Mouse (Mus musculus) heart, adult 2 months (tissue): ENCODE data around the gene Sirt2. TPM values are rescaled to one million over a fixed set of nuclear protein-coding genes. Genes with fewer than 3 reads are reported as not detected.

ENCODE experiments used
- DNase-seq, 2 experiments: peaks; one replicate each; pipeline ENCODE4 v3.0.0; 2021
- H3K27ac ChIP-seq: fragments of 200-600 bp; 2 replicates; pipeline ENCODE4 v1.8.1; 2022
- H3K27me3 ChIP-seq: fragments of 200-500 bp; 2 replicates; pipeline ENCODE4 v1.6.1; 2012; ENCODE audit warnings: mild to moderate bottlenecking, low read length, inconsistent platforms, mixed read lengths; ENCODE audit not compliant: control insufficient read depth, insufficient read depth
- H3K36me3 ChIP-seq: fragments of 200-500 bp; 2 replicates; pipeline ENCODE4 v1.6.1; 2012; ENCODE audit warnings: low read length, inconsistent platforms; ENCODE audit not compliant: control insufficient read depth, insufficient read depth
- H3K4me1 ChIP-seq: fragments of 200-500 bp; 2 replicates; pipeline ENCODE4 v1.6.1; 2011; ENCODE audit warnings: low read length; ENCODE audit not compliant: control insufficient read depth, insufficient read depth
- H3K4me3 ChIP-seq: fragments of 200-600 bp; 2 replicates; pipeline ENCODE4 v1.8.1; 2022
- H3K79me2 ChIP-seq: fragments of 200-500 bp; replicated peaks from 2 replicates; pipeline ENCODE4 v1.6.1; 2012; ENCODE audit warnings: mild to moderate bottlenecking, inconsistent platforms, low read length, moderate library complexity, mixed read lengths; ENCODE audit not compliant: control insufficient read depth, insufficient read depth
- H3K9ac ChIP-seq: fragments of 200-500 bp; 2 replicates; pipeline ENCODE4 v1.6.1; 2012; ENCODE audit warnings: low read depth, mild to moderate bottlenecking, control low read depth, inconsistent platforms, low read length, mixed read lengths
- CTCF ChIP-seq: fragments of 200-600 bp; IDR thresholded peaks from 2 replicates; pipeline ENCODE4 v1.8.1; 2022; ENCODE audit warnings: antibody characterized with exemption, mild to moderate bottlenecking, moderate library complexity
- EP300 ChIP-seq: fragments of 200-500 bp; IDR thresholded peaks from 2 replicates; pipeline ENCODE4 v1.6.1; 2011; ENCODE audit warnings: low read depth, low read length, control low read depth; ENCODE audit not compliant: insufficient read depth
- POLR2A ChIP-seq: fragments of 200-500 bp; IDR thresholded peaks from 2 replicates; pipeline ENCODE4 v1.6.1; 2011; ENCODE audit warnings: mild to moderate bottlenecking, low read depth, low read length, control low read depth; ENCODE audit not compliant: insufficient read depth
- WGBS: fragments of 180-500 bp; shearing (Covaris S2); methylation state at CpG from one replicate; pipeline ENCODE4 v1.1.7; 2018; 5-methylcytosine and 5-hydroxymethylcytosine counted together
- intact Hi-C: fragments of 180-260 bp; cut with DNase I; formaldehyde crosslinking; loops from one replicate; pipeline ENCODE4 v1.15.1; 2025
- polyA plus RNA-seq: library from polyadenylated mRNA; depleted of rRNA; stranded (reverse); fragments of >200 nt; gene quantifications from 2 replicates; pipeline ENCODE4 v1.2.3, GENCODE M21; 2012; rRNA removed
- total RNA-seq, 2 experiments: library from RNA; stranded (reverse); gene quantifications; 2 replicates each; pipeline ENCODE4 v1.2.3; 2021

Gene Sirt2
- total and polyA plus RNA-seq, 3 experiments = 78.8 to 92.3 (median 82.9) TPM

GRCm38 (mm10) chr7:28830981-28831380 is 64.4 kb downstream of the Sirt2 start:
- no peaks in the 10 kb centered on the region for H3K79me2 ChIP-seq
- no peak overlapping the region for H3K4me3 ChIP-seq
- intact Hi-C loops = no loop called here
- H3K4me1 ChIP-seq = peaks cover 6% of the 10 kb centered on the region
- DNase-seq = peak in 1 of 2 experiments; percentile 61
- peak overlapping the region; percentile 83 for H3K27ac ChIP-seq
- 61% methylated on average over 5 of the region's 5 CpGs for WGBS
- H3K36me3 ChIP-seq = peaks cover 21% of the 10 kb centered on the region
- no peaks in the 10 kb centered on the region for H3K27me3 ChIP-seq
- no peak overlapping the region for H3K9ac ChIP-seq
- TF ChIP-seq POLR2A (no peak), EP300 (peak; percentile 73)

GRCm38 (mm10) chr7:28831411-28832125 is 65.0 kb downstream of the Sirt2 start:
- Histone ChIP-seq H3K79me2 (no peaks in the 10 kb centered on the region), H3K9ac (no peak overlapping the region), H3K27ac (peak overlapping the region; percentile 65), H3K4me1 (peaks cover 4% of the 10 kb centered on the region), H3K4me3 (no peak overlapping the region), H3K36me3 (peaks cover 16% of the 10 kb centered on the region), H3K27me3 (no peaks in the 10 kb centered on the region)
- WGBS = 67% methylated on average over 17 of the region's 17 CpGs
- TF ChIP-seq CTCF = no peak
- TF ChIP-seq POLR2A = no peak
- TF ChIP-seq EP300 = no peak
- DNase-seq = peak in 1 of 2 experiments; percentile 25
- intact Hi-C loops = no loop called here

GRCm38 (mm10) chr7:28832137-28832536 is 65.6 kb downstream of the Sirt2 start:
- intact Hi-C loops = no loop called here
- H3K9ac ChIP-seq = no peak overlapping the region
- H3K36me3 ChIP-seq = peaks cover 14% of the 10 kb centered on the region
- no peak for TF ChIP-seq POLR2A
- TF ChIP-seq CTCF = no peak
- no peak for TF ChIP-seq EP300
- H3K27ac ChIP-seq = peak overlapping the region; percentile 65; the same call in 1 of the 2 replicates
- no peaks in the 10 kb centered on the region for H3K27me3 ChIP-seq
- H3K79me2 ChIP-seq = no peaks in the 10 kb centered on the region
- no peak overlapping the region for H3K4me3 ChIP-seq
- 52% methylated on average over 6 of the region's 6 CpGs for WGBS
- H3K4me1 ChIP-seq = peaks cover 3% of the 10 kb centered on the region
- no peak for DNase-seq

GRCm38 (mm10) chr7:28833723-28834347 is 67.3 kb downstream of the Sirt2 start, which contains the start of gene Lgals4:
TSS of gene Lgals4 (plus strand) at chr7:28833854.
- no peaks in the 10 kb centered on the region for H3K79me2 ChIP-seq
- H3K9ac ChIP-seq = no peak within 1 kb of the TSS
- no peaks in the 10 kb centered on the region for H3K27me3 ChIP-seq
- peaks cover 3% of the 10 kb centered on the region for H3K4me1 ChIP-seq
- TF ChIP-seq POLR2A = no peak; the same call in 1 of the 2 replicates
- no peak for TF ChIP-seq EP300
- TF ChIP-seq CTCF = no peak
- WGBS = 82% methylated on average over 6 of the region's 6 CpGs
- no peak within 1 kb of the TSS for H3K4me3 ChIP-seq
- H3K27ac ChIP-seq = no peak within 1 kb of the TSS
- H3K36me3 ChIP-seq = peaks cover 6% of the 10 kb centered on the region; the same call in 1 of the 2 replicates
- no peak for DNase-seq
- intact Hi-C loops = no loop called here

- 79% methylated on average over 5 of the region's 5 CpGs for WGBS
- no peak for TF ChIP-seq CTCF
- intact Hi-C loops = no loop called here
Observed at GRCm38 (mm10) chr7:28836936-28837335, 70.4 kb downstream of the Sirt2 start.

More at GRCm38 (mm10) chr7:28836936-28837335, 70.4 kb downstream of the Sirt2 start:
- peak in 1 of 2 experiments; percentile 17 for DNase-seq
- Histone ChIP-seq H3K4me1 (no peaks in the 10 kb centered on the region), H3K27me3 (no peaks in the 10 kb centered on the region), H3K36me3 (0 out of 2 replicates have a peak, but pooled peaks cover 2% of the 10 kb centered on the region), H3K9ac (no peak overlapping the region), H3K27ac (no peak overlapping the region), H3K79me2 (no peaks in the 10 kb centered on the region), H3K4me3 (no peak overlapping the region)

Other genes with a start within 250 kb of the Sirt2 start
- not detected for gene Ifnl3, start 243.9 kb upstream of the Sirt2 start, total RNA-seq
- not detected in 2 replicates for gene Ifnl3, start 243.9 kb upstream of the Sirt2 start, polyA plus RNA-seq
- gene Sycn, start 225.8 kb upstream of the Sirt2 start, total RNA-seq = not detected
- gene Sycn, start 225.8 kb upstream of the Sirt2 start, polyA plus RNA-seq = not detected in 2 replicates
- gene Nccrp1, start 219.5 kb upstream of the Sirt2 start, total RNA-seq = not detected
- not detected in 2 replicates for gene Nccrp1, start 219.5 kb upstream of the Sirt2 start, polyA plus RNA-seq
- gene Samd4b, start 168.6 kb upstream of the Sirt2 start, total RNA-seq = 10 to 100 TPM; 21.9 to 22.4 TPM
- 38.8 and 46.1 TPM in 2 replicates for gene Samd4b, start 168.6 kb upstream of the Sirt2 start, polyA plus RNA-seq
- gene Pak4, start 168.6 kb upstream of the Sirt2 start, total RNA-seq = 1 to 10 TPM; 8.8 to 9.4 TPM
- 6.4 and 7.6 TPM in 2 replicates for gene Pak4, start 168.6 kb upstream of the Sirt2 start, polyA plus RNA-seq
- gene Acp7, start 135.4 kb upstream of the Sirt2 start, total RNA-seq = not detected
- 0.49 TPM in 1 of 2 replicates, not detected in the other for gene Acp7, start 135.4 kb upstream of the Sirt2 start, polyA plus RNA-seq
- under 1 TPM in 1 of 2 experiments, not detected in 1; 0.23 TPM for gene Fbxo27, start 73.9 kb upstream of the Sirt2 start, total RNA-seq
- 1.1 and 1.2 TPM in 2 replicates for gene Fbxo27, start 73.9 kb upstream of the Sirt2 start, polyA plus RNA-seq
- gene Fbxo17, start 49.9 kb upstream of the Sirt2 start, total RNA-seq = under 1 TPM; 0.37 to 0.57 TPM
- gene Fbxo17, start 49.9 kb upstream of the Sirt2 start, polyA plus RNA-seq = 1.7 and 2.0 TPM in 2 replicates
- gene Mrps12, start 24.9 kb upstream of the Sirt2 start, total RNA-seq = 10 to 100 TPM; 47.8 to 57.3 TPM
- gene Mrps12, start 24.9 kb upstream of the Sirt2 start, polyA plus RNA-seq = 36.3 and 51.9 TPM in 2 replicates
- 10 to 100 TPM; 13.7 to 14.2 TPM for gene Sars2, start 24.7 kb upstream of the Sirt2 start, total RNA-seq
- 18.5 and 20.2 TPM in 2 replicates for gene Sars2, start 24.7 kb upstream of the Sirt2 start, polyA plus RNA-seq
- not detected for gene Ccer2, start 10.6 kb upstream of the Sirt2 start, total RNA-seq
- gene Ccer2, start 10.6 kb upstream of the Sirt2 start, polyA plus RNA-seq = not detected in 2 replicates
- 10 to 100 TPM; 25.1 to 31.6 TPM for gene Nfkbib, start 777 bp downstream of the Sirt2 start, total RNA-seq
- 18.7 and 27.8 TPM in 2 replicates for gene Nfkbib, start 777 bp downstream of the Sirt2 start, polyA plus RNA-seq
- 1 to 10 TPM; 1.3 to 2.0 TPM for gene Rinl, start 22.2 kb downstream of the Sirt2 start, total RNA-seq
- gene Rinl, start 22.2 kb downstream of the Sirt2 start, polyA plus RNA-seq = 3.2 and 3.3 TPM in 2 replicates
- gene Hnrnpl, start 41.8 kb downstream of the Sirt2 start, total RNA-seq = 100 to 1,000 TPM; 192 to 206 TPM
- gene Hnrnpl, start 41.8 kb downstream of the Sirt2 start, polyA plus RNA-seq = 208 and 348 TPM in 2 replicates
- gene Ech1, start 58.5 kb downstream of the Sirt2 start, total RNA-seq = 1,000 to 10,000 TPM; 1,826 to 2,229 TPM
- gene Ech1, start 58.5 kb downstream of the Sirt2 start, polyA plus RNA-seq = 2,087 and 2,697 TPM in 2 replicates
- 10 to 100 TPM; 18.5 to 27.6 TPM for gene Lgals4, start 67.1 kb downstream of the Sirt2 start, total RNA-seq
- gene Lgals4, start 67.1 kb downstream of the Sirt2 start, polyA plus RNA-seq = 63.6 and 121 TPM in 2 replicates
- under 1 TPM in 1 of 2 experiments, not detected in 1; 0.61 TPM for gene Lgals7, start 97.1 kb downstream of the Sirt2 start, total RNA-seq
- 1.6 and 4.0 TPM in 2 replicates for gene Lgals7, start 97.1 kb downstream of the Sirt2 start, polyA plus RNA-seq
- gene Capn12, start 114.7 kb downstream of the Sirt2 start, total RNA-seq = under 1 TPM; 0.23 to 0.39 TPM
- 0.49 and 0.61 TPM in 2 replicates for gene Capn12, start 114.7 kb downstream of the Sirt2 start, polyA plus RNA-seq
- 10 to 100 TPM; 66.1 to 85.7 TPM for gene Actn4, start 195.6 kb downstream of the Sirt2 start, total RNA-seq
- 123 and 132 TPM in 2 replicates for gene Actn4, start 195.6 kb downstream of the Sirt2 start, polyA plus RNA-seq
- gene Eif3k, start 215.1 kb downstream of the Sirt2 start, total RNA-seq = 100 to 1,000 TPM; 156 to 177 TPM
- 221 and 283 TPM in 2 replicates for gene Eif3k, start 215.1 kb downstream of the Sirt2 start, polyA plus RNA-seq
- gene Map4k1, start 215.3 kb downstream of the Sirt2 start, total RNA-seq = 1 to 10 TPM in 1 of 2 experiments, under 1 TPM in 1; 0.91 to 1.1 TPM
- 2.7 and 3.4 TPM in 2 replicates for gene Map4k1, start 215.3 kb downstream of the Sirt2 start, polyA plus RNA-seq